Mouse (Mus musculus) layer of hippocampus, adult 8-10 months (tissue): ENCODE measurements around the gene 5330417C22Rik. TPM values are rescaled to one million over a fixed set of nuclear protein-coding genes. Genes with fewer than 3 reads are reported as not detected.
"Not testable (repeated sequence)": the region's sequence is repeated elsewhere in the genome, so short reads cannot be mapped to it uniquely, and the experiment has no call there.

Experiments used
- DNase-seq, 2 experiments: peaks; one replicate each; pipeline ENCODE4 v3.0.0; 2022; ENCODE audit warnings: low spot score in 2 of 2
- total RNA-seq, 4 experiments: library from RNA; stranded (reverse); gene quantifications; 2 replicates each; pipeline ENCODE4 v1.2.4; 2022

The 5330417C22Rik gene
- total RNA-seq: 10 to 100 TPM; 22.1 to 33.4 (median 25.9) TPM

- DNase-seq: peak; percentile 87 to 89
Observed at GRCm38 (mm10) chr3:108536517-108537260, at the start of gene 5330417C22Rik. 5330417C22Rik (minus strand) TSS chr3:108536536.

- DNase-seq: no peak
Observed at GRCm38 (mm10) chr3:108584580-108584979, 48.2 kb upstream of the 5330417C22Rik start.

GRCm38 (mm10) chr3:108574018-108574417 is 37.7 kb upstream of the 5330417C22Rik start:
- DNase-seq: no peak

GRCm38 (mm10) chr3:108572309-108573010 is 36.1 kb upstream of the 5330417C22Rik start:
- no peak for DNase-seq

GRCm38 (mm10) chr3:108571443-108572294 is 35.3 kb upstream of the 5330417C22Rik start, which contains the start of gene Taf13:
Taf13 (plus strand) TSS chr3:108571698.
- DNase-seq: peak; percentile 95 to 98

GRCm38 (mm10) chr3:108570813-108571212 is 34.5 kb upstream of the 5330417C22Rik start:
- DNase-seq: no peak

GRCm38 (mm10) chr3:108569636-108570035 is 33.3 kb upstream of the 5330417C22Rik start:
- DNase-seq: not testable (repeated sequence)

GRCm38 (mm10) chr3:108567990-108568877 is 31.9 kb upstream of the 5330417C22Rik start:
- peak; percentile 38 to 69 for DNase-seq

GRCm38 (mm10) chr3:108563309-108563708 is 27.0 kb upstream of the 5330417C22Rik start:
- peak; percentile 66 to 85 for DNase-seq

GRCm38 (mm10) chr3:108562777-108563271 is 26.5 kb upstream of the 5330417C22Rik start:
- DNase-seq: no peak

GRCm38 (mm10) chr3:108562133-108562730 is 25.9 kb upstream of the 5330417C22Rik start, which contains the start of gene Tmem167b:
Tmem167b (minus strand) TSS chr3:108562466.
- DNase-seq: peak; percentile 97 to 98

- no peak for DNase-seq
Observed at GRCm38 (mm10) chr3:108557888-108558287, 21.6 kb upstream of the 5330417C22Rik start.

GRCm38 (mm10) chr3:108554587-108555312 is 18.4 kb upstream of the 5330417C22Rik start:
- peak; percentile 93 to 95 for DNase-seq

GRCm38 (mm10) chr3:108554111-108554561 is 17.8 kb upstream of the 5330417C22Rik start:
- DNase-seq: peak in 1 of 2 experiments; percentile 42

GRCm38 (mm10) chr3:108542299-108542698 is 6.0 kb upstream of the 5330417C22Rik start:
- DNase-seq: no peak

- DNase-seq: peak; percentile 90 to 91
Observed at GRCm38 (mm10) chr3:108537303-108537702, 967 bp upstream of the 5330417C22Rik start.

GRCm38 (mm10) chr3:108535896-108536516 is 330 bp downstream of the 5330417C22Rik start:
- DNase-seq: no peak

GRCm38 (mm10) chr3:108533951-108534350 is 2.4 kb downstream of the 5330417C22Rik start, which contains the start of gene 1700013F07Rik:
1700013F07Rik (plus strand) TSS chr3:108534150.
- no peak for DNase-seq
